Mouse (Mus musculus) brown adipose tissue, adult 24 weeks (tissue): ENCODE data around the gene Snrpa1. TPM values are rescaled to one million over a fixed set of nuclear protein-coding genes. Genes with fewer than 3 reads are reported as not detected.
A peak's percentile ranks its signal among the peaks of the same experiment; 100 is the strongest.
"Not testable (repeated sequence)": the region's sequence is repeated elsewhere in the genome, so short reads cannot be mapped to it uniquely, and the experiment has no call there.

Experiments
- H3K27ac ChIP-seq: fragments of 200-500 bp; replicated peaks from 2 replicates; pipeline ENCODE4 v1.5.1; 2012; ENCODE audit warnings: low read depth, mild to moderate bottlenecking, low read length
- H3K4me1 ChIP-seq: fragments of 200-500 bp; 2 replicates; pipeline ENCODE4 v1.6.1; 2012; ENCODE audit warnings: low read length, mixed read lengths; ENCODE audit not compliant: control insufficient read depth, insufficient read depth, insufficient read length
- H3K4me3 ChIP-seq: fragments of 200-500 bp; 2 replicates; pipeline ENCODE4 v1.5.1; 2012; ENCODE audit warnings: low read depth, mild to moderate bottlenecking, low read length, moderate library complexity; ENCODE audit not compliant: insufficient read depth
- polyA plus RNA-seq: library from polyadenylated mRNA; stranded (reverse); fragments of >200 nt; gene quantifications from 2 replicates; pipeline ENCODE4 v1.2.4, GENCODE M21; 2012; ENCODE audit not compliant: missing spikeins, insufficient read depth, insufficient read length

Gene Snrpa1
- polyA plus RNA-seq, 1 experiment = 20.6 TPM

DNA sequence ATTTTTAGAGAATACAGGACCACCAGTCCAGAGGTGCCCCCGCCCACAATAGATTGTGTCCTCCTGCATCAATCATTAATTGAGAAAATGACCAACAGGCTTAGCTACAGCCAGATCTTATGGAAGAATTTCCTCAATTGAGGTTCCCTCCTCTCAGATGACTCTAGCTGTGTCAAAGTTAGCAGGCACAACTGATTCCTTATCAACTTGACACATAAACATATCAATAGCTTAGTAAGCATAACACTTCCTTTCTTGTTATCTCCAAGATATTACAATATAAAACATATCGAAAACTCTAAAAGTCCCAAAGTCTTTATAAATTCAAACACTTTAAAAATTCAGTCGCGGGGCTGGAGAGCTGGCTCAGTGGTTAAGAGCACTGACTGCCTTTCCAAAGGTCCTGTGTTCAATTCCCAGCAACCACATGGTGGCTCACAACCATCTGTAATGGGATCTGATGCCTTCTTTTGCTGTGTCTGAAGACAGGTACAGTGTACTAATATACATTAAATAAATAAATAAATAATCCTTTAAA lies 4.8 kb upstream of the Snrpa1 start:
- Histone ChIP-seq H3K27ac (no peak overlapping the region), H3K4me3 (no peak overlapping the region), H3K4me1 (no peaks in the 10 kb centered on the region)

DNA sequence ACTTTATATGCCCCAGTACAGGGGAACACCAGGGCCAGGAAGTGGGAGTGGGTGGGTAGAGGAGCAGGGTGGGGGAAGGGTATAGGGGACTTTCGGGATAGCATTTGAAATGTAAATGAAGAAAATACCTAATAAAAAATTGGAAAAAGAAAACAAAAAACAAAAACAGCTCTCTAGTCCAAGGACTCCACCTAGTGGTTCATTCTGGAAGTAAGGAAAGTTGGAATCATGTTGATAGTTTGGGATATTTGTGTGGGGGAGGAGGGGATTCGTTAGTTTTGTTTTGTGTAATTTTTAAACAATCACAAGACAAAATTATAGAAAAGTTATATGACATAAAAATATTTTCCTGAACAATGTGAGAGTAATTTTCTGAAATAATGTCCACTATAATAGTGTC lies 3.4 kb upstream of the Snrpa1 start:
- not testable (repeated sequence) for H3K27ac ChIP-seq, H3K4me1 ChIP-seq, H3K4me3 ChIP-seq

DNA sequence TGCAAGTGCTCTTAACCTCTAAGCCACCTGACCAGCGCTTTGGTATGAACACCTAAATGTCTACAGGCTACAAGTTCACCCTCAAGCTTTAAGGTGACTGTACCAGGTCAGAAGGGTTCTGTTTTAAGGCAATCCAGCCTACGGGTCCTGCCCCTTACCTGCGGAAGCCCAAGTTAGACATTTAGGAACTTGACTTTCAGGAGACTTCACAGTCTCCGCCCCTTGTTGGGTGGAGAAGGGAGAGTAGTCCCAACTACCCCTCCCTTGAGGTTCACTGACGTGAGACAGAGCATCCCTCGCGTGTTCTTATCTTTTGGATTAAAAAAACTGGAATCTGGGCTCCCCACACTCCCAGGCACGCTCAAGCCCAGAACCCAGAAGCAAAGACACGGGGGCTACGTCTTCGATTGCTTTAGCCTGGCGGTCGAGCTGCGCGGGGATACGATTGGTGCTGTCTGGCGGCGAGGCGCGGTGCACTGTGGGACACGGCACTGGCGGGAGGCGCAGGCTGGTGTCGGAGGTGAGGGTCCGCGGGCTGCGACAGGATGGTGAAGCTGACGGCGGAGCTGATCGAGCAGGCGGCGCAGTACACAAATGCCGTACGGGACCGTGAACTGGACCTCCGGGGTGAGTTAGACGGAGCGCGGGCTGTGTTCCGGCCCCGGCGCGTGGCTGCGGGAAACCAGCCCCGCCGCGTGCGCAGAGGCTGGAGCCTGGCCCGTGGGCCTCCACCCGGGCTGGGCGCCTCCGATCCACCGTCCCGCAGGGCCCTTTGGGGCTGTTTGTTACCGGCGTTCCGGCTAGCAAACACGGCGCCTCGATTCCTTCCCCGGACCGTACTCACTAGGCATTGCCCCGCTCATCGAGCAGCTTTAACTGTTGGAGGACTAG lies 1.5 kb downstream of the Snrpa1 start:
- peaks cover 6% of the 10 kb centered on the region; the same call in 1 of the 2 replicates for H3K4me1 ChIP-seq
- H3K27ac ChIP-seq = peak overlapping the region; percentile 68
- peak overlapping the region; percentile 79 for H3K4me3 ChIP-seq

DNA sequence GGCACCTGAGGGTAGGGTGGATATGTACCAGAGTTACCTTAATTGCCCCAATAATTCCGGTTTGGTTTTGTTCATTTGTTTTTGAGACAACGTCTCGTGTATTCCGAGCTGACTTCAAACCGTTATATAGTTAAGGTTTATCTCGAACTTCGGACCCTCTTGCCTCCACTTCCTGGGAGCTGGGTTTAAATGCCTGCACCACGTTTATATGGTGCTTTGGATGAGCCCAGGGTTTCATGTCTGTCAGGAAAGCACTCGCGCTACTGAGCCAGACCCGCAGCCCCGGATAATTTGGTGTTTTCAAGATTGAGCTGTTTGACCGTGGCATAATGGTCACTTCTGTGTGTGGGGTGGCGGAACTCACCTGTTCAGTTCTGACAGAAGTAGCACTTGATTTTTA lies 2.3 kb downstream of the Snrpa1 start:
- Histone ChIP-seq H3K4me3 (peak overlapping the region; percentile 79), H3K4me1 (peaks cover 6% of the 10 kb centered on the region; the same call in 1 of the 2 replicates), H3K27ac (no peak overlapping the region)

DNA sequence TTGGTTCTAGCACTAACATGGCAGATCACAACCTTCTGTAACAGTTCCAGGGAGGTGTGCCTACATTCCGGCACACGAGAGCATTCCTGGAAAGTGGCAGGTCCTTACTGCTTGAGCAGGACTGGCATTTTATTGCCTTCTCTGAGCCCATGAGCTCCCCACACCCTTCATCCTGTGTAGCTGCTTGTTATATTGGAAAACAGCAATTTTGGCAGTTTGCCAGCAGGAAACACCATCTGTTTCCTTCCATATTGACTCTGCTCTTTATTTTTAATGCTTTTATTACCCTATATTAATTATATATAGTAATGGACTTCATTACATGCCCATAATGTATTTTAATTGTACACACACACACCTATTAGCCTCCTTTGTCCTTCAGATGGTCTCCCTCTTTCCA lies 17.6 kb downstream of the Snrpa1 start:
- Histone ChIP-seq H3K27ac (no peak overlapping the region), H3K4me1 (peaks cover 3% of the 10 kb centered on the region; the same call in 1 of the 2 replicates), H3K4me3 (no peak overlapping the region)

DNA sequence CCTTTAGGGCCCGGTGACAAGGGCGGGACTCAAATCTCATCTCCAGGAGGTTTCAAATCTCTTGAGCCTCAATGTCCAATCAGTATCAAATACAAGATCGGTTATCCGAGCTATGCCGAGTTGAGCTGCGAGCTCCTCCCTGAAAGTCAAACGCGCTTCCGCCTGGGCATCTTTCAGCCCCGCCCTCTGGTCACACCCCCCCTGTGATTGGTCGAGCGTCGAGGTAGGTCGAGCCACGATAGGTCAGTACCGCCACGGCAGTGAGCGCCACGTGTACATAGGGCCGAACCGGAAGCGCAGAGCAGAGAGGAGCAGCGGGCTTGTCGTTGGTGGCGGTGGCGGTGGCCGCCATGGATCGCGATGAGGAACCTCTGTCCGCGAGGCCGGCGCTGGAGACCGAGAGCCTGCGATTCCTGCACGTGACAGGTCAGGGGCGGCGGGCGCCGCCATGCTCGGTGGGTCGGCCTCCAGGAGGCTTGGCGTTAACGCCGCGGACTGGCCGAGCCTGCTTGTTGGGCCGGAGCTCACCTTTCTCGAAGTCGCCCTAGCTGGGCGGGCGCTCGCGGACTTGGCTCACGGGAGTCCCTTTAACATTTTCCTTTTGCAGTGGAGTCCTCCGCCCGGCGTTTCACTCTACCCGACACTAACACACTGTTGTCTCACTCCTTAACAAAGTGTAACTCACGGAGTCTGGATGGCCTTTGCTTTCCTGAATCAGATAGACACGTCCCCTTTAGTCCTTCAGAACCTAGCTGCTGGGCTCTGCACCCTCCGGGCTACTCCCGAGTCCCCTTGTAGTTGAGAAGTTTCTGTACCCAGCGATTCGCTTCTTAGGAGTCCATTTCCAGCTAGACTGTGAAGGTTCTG lies 20.8 kb downstream of the Snrpa1 start, which contains the start of gene Selenos:
TSS of gene Selenos (plus strand) at position 286 of the 867 bp plus-strand sequence.
- Histone ChIP-seq H3K4me3 (peak within 1 kb of the TSS; percentile 94), H3K4me1 (peaks cover 3% of the 10 kb centered on the region; the same call in 1 of the 2 replicates), H3K27ac (peak within 1 kb of the TSS; percentile 58; the same call in 1 of the 2 replicates)

DNA sequence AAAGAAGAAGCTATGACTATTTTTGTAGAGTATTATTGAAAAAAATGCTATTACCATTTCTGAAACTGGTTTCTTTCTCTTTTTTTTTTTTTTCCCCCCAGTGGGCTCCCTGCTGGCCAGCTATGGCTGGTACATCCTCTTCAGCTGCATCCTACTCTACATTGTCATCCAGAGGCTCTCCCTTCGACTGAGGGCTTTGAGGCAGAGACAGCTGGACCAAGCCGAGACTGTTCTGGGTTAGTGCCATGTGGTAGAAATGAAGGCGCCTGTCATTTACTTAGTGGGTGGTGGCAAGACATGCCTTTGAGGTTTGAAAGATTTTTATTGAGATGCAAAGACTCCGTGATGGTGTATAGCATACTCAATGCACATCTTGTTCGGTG lies 21.4 kb downstream of the Snrpa1 start:
- H3K27ac ChIP-seq = no peak overlapping the region
- peak overlapping the region; percentile 94 for H3K4me3 ChIP-seq
- H3K4me1 ChIP-seq = peaks cover 3% of the 10 kb centered on the region; the same call in 1 of the 2 replicates

DNA sequence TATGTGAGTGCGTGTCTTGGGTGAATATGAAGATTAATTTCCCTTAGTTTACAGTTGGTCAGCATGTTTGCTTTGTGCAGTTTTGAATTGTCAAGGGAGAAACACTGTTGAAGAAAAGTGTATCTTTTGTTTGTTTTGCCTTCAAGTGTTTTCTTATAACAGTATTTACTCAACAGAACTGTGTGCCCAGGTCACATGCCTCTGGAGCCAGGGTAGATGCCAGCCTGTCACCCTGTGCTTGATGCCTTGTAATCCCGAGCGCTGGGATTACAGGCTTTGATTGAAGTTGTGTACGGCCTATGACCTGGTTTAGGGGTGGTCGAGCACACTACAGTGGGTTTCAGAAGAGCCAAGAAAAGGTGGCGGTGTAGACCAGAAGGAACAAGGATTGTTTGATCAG lies 25.0 kb downstream of the Snrpa1 start:
- no peaks in the 10 kb centered on the region for H3K4me1 ChIP-seq
- no peak overlapping the region for H3K4me3 ChIP-seq
- no peak overlapping the region for H3K27ac ChIP-seq

DNA sequence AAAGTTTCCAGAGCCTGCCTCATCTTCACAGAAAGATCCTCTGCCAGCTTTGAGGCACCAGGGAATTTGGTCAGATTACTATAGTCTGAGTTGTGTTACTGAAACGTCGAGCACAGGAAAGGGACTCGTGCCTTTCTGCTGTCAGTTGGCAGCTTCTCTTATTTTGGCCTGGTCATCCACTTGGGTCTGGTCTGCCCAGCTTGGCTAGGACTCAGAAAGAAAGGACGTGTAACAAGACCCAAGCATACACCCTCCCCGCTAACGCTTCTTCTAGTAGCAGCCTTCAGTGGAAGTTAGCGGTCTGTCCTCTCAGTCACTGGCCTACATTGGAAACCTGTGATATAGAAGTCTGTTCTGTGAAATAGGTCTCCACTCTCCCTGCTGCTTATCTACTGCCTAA lies 25.7 kb downstream of the Snrpa1 start:
- Histone ChIP-seq H3K4me3 (no peak overlapping the region), H3K27ac (no peak overlapping the region), H3K4me1 (no peaks in the 10 kb centered on the region)

DNA sequence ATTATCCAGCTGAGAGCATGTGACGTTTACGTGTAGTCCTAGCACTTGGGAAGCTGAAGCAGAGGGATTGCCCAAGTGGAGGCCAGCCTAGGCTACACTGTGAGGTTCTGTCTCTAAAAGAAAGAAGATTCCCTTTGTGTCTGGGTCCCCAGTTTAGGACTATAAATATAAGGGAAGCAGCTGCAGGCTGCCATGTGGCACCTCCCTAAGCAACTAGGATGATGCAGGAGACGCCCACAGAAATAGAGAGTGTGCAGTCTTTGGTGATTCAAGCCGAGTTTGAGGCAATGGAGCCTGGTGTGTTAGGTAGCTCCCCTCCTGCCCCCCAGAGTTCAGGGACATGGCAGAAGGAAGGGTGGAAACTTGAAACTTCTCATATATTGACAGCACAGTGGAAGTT lies 28.8 kb downstream of the Snrpa1 start:
- no peaks in the 10 kb centered on the region for H3K4me1 ChIP-seq
- no peak overlapping the region for H3K27ac ChIP-seq
- H3K4me3 ChIP-seq = no peak overlapping the region

DNA sequence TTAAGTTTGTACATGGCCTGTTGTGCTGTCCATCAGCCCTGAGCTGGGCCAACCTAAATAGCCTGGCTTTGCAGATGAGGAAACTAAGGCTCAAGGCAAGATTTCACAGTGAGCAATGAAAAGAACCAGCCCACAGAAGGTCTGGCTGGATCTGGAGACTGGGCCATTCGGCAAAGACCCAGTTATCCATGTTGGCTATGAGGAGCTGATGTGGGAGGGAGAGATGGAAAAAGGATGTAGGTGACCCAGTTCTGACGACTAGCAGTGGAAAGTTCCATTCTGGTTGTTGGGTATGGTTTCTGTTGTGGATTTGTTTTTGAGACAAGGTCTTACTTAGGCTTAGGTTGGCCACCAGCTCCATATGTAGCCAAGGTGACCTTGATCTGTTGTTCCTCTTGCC lies 29.3 kb downstream of the Snrpa1 start:
- no peak overlapping the region for H3K4me3 ChIP-seq
- no peak overlapping the region for H3K27ac ChIP-seq
- no peaks in the 10 kb centered on the region for H3K4me1 ChIP-seq

DNA sequence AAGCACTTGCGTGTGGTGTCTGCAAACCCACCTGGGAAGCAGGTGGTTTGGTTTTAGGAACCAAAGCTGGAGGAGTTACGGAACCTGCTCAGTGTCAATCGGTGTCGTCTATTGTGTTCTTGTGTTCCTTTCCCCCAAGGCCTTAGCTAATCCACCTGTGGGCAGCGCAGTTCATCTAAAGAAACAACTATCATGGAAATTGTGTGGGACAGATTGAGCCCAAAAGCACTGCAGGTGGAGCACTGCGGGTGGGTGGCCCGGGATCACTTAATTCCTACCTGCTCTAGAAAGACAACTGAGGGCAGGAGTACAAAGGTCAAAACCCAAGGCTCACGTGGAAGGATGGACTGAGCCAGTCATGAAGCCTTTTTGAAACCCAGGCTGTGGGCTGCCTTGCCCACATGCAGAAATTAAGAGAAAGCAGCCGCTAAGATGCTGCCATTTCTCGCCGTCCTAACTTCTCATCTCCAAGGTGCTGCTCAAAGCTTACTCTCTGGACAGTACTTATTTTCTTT lies 31.9 kb downstream of the Snrpa1 start:
- H3K4me1 ChIP-seq = no peaks in the 10 kb centered on the region

DNA sequence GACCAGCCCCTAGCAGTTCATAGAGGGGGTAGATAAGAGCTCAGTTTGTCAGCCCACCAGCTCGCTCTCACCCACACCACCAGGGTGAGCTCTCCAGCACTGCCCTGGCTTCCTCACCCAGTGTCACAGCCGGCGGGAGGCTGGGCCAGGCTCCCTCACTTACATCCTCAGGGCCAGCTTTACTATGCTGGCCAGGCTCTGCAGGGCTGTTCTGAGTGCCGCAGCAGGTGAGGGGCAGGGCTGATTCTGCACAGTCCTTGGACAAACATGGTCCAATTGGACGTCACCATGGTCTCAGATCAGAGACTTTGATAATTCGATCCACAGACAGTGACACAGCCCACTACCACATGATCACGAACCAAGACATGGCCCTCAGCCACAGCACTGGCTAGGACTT lies 32.8 kb downstream of the Snrpa1 start:
- Histone ChIP-seq H3K4me1 (no peaks in the 10 kb centered on the region), H3K4me3 (no peak overlapping the region), H3K27ac (no peak overlapping the region)

More for the DNA sequence above, 31.9 kb downstream of the Snrpa1 start:
- H3K27ac ChIP-seq = no peak overlapping the region
- H3K4me3 ChIP-seq = no peak overlapping the region

DNA sequence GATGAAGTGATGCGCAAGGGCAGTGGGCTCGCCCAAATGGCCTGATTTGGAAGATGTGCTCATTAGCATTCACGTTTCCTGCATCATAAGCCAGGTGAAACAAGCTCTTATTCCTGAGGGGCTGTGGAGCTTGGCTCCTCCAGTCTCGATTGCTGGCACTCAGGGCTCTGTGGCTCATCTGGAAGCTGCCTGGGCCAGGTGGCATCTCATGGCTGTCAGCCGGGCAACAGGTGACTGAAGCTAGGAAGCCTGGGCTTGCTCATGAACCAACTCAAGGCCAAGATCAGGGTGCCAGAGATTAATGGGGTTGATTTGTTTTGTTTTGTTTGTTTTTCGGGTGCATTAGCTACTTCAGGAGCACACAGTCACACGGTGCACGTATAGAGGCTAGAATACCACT lies 33.9 kb downstream of the Snrpa1 start:
- Histone ChIP-seq H3K4me1 (no peaks in the 10 kb centered on the region), H3K4me3 (no peak overlapping the region), H3K27ac (no peak overlapping the region)

DNA sequence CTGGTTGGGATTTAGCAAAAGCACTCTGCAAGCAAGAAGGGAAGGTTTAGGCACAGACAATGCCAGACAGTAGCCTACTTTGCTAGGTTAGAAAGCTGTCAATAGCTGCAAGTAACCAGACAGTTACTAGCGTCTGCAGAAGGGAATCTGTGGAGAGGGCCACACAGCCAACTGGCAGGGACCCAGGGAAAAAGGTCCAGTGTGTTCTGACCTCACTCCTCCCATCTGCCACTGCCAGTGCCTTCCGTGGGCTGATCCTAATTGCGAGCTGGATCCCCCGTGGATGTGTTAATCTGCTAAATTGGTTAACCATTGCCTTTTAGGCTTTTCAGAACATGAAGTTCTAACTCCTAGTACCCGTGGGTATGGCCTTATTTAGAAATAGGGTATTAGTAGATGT lies 35.3 kb downstream of the Snrpa1 start:
- Histone ChIP-seq H3K27ac (no peak overlapping the region), H3K4me1 (no peaks in the 10 kb centered on the region), H3K4me3 (no peak overlapping the region)
